Mouse (Mus musculus) thymus, adult 2 months (tissue): ENCODE data around the gene Rsph14. TPM values are rescaled to one million over a fixed set of nuclear protein-coding genes. Genes with fewer than 3 reads are reported as not detected.

Experiments used
- DNase-seq: peaks from one replicate; pipeline ENCODE4 v3.0.0; 2021
- H3K27ac ChIP-seq: fragments of 200-500 bp; 2 replicates; pipeline ENCODE4 v1.5.1; 2012; ENCODE audit warnings: low read length, control low read depth; ENCODE audit not compliant: control insufficient read depth, insufficient read depth
- H3K27me3 ChIP-seq: fragments of 200-500 bp; 2 replicates; pipeline ENCODE4 v1.6.1; 2012; ENCODE audit warnings: mild to moderate bottlenecking, low read length, moderate library complexity, mixed read lengths; ENCODE audit not compliant: control insufficient read depth, insufficient read depth
- H3K36me3 ChIP-seq: fragments of 200-500 bp; 2 replicates; pipeline ENCODE4 v1.6.1; 2012; ENCODE audit warnings: mild to moderate bottlenecking, low read length, moderate library complexity; ENCODE audit not compliant: control insufficient read depth, insufficient read depth
- H3K4me1 ChIP-seq: fragments of 200-500 bp; replicated peaks from 2 replicates; pipeline ENCODE4 v1.6.1; 2012; ENCODE audit warnings: low read length; ENCODE audit not compliant: control insufficient read depth, insufficient read depth
- H3K4me3 ChIP-seq: fragments of 200-500 bp; 2 replicates; pipeline ENCODE4 v1.5.1; 2012; ENCODE audit warnings: mild to moderate bottlenecking, low read length, control low read depth, moderate library complexity; ENCODE audit not compliant: control insufficient read depth, insufficient read depth
- CTCF ChIP-seq: fragments of 200-500 bp; IDR thresholded peaks from 2 replicates; pipeline ENCODE4 v1.5.1; 2012; ENCODE audit warnings: mild to moderate bottlenecking, control low read depth, low read length, moderate library complexity, borderline replicate concordance; ENCODE audit not compliant: control insufficient read depth, poor library complexity, insufficient read depth; ENCODE audit errors: extremely low read depth
- POLR2A ChIP-seq: fragments of 200-500 bp; IDR thresholded peaks from 2 replicates; pipeline ENCODE4 v1.6.1; 2012; ENCODE audit warnings: mild to moderate bottlenecking, low read length, control low read depth, moderate library complexity; ENCODE audit not compliant: control insufficient read depth, poor library complexity, insufficient read depth; ENCODE audit errors: extremely low read depth
- WGBS: fragments of 180-500 bp; shearing (Covaris S2); methylation state at CpG from one replicate; pipeline ENCODE4 v1.1.7; 2018; 5-methylcytosine and 5-hydroxymethylcytosine counted together
- polyA plus RNA-seq: library from polyadenylated mRNA; depleted of rRNA; stranded (reverse); fragments of >200 nt; gene quantifications from 2 replicates; pipeline ENCODE4 v1.2.3, GENCODE M21; 2012

The Rsph14 gene
- polyA plus RNA-seq, 1 experiment: not detected

DNA sequence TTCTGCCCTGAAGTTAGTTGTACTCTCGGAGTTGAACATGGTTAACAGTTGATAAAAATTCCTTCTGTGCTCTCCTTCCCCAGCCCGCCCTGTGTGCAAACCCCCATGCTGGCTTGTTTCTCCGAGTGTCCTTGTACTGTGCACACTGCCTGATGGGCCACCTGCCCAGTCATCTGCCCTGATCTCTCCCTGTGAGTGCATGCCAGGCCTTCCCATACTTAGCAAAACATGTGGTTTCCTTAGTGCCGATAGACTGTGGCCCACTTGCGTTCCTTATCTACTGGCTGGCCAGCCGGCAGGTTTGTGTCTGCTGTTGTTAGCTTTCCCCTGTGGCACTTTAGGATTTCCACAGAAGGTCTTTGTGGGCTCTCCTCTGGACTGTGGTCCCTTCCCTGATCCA is 21.7 kb upstream of the Rsph14 start:
- WGBS: 59% methylated on average over 6 of the region's 6 CpGs
- Histone ChIP-seq H3K36me3 (no peaks in the 10 kb centered on the region), H3K27me3 (no peaks in the 10 kb centered on the region), H3K4me1 (no peaks in the 10 kb centered on the region; the same call in 1 of the 2 replicates), H3K4me3 (no peak overlapping the region), H3K27ac (no peak overlapping the region)
- DNase-seq: no peak
- TF ChIP-seq CTCF: no peak
- TF ChIP-seq POLR2A: no peak

DNA sequence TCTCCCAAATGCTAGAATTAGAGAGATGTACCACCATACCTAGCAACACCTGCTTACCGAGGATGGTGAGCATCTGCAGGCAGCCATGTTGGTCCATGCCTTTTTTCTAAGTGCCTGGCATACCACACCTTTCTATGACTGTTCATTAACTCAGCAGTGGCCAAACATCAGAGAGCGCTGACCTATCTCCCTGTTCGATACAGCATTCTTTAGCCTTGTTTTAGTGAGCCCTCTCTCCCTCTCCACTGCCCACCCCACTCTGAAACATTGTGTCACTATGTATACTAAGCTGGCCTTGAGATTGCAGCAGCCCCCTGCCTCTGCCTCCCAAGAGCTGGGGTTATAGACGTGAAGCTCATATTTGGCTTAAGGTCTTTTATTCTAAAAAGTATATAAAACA is 21.3 kb upstream of the Rsph14 start:
- Histone ChIP-seq H3K36me3 (no peaks in the 10 kb centered on the region), H3K4me1 (no peaks in the 10 kb centered on the region; the same call in 1 of the 2 replicates), H3K27me3 (no peaks in the 10 kb centered on the region), H3K4me3 (no peak overlapping the region), H3K27ac (no peak overlapping the region)
- WGBS: 91% methylated on average over 4 of the region's 4 CpGs
- DNase-seq: no peak
- no peak for TF ChIP-seq POLR2A
- TF ChIP-seq CTCF: no peak

DNA sequence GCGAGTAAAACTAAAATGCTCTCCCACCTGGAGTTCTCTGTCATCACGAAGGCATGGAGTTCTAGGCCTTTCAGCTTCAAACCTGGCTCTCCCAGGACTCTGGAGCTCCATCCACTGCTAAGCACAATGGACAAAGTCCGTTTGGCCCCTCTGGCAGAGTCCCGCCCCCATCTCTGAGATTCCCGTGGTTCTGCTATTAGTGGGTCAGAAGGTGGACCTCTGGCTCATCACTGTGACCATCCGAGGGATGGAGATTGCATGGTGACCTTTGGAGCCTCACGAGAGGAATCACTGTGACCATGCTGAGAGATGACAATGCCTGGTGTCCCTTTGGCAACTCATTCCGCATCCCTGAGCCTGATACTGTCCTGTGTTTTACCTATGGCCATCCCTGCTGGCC is 20.5 kb upstream of the Rsph14 start:
- Histone ChIP-seq H3K36me3 (no peaks in the 10 kb centered on the region), H3K27ac (no peak overlapping the region), H3K27me3 (no peaks in the 10 kb centered on the region), H3K4me1 (no peaks in the 10 kb centered on the region; the same call in 1 of the 2 replicates), H3K4me3 (no peak overlapping the region)
- no peak for DNase-seq
- WGBS: 95% methylated on average over 8 of the region's 8 CpGs
- TF ChIP-seq POLR2A (no peak), CTCF (no peak)

DNA sequence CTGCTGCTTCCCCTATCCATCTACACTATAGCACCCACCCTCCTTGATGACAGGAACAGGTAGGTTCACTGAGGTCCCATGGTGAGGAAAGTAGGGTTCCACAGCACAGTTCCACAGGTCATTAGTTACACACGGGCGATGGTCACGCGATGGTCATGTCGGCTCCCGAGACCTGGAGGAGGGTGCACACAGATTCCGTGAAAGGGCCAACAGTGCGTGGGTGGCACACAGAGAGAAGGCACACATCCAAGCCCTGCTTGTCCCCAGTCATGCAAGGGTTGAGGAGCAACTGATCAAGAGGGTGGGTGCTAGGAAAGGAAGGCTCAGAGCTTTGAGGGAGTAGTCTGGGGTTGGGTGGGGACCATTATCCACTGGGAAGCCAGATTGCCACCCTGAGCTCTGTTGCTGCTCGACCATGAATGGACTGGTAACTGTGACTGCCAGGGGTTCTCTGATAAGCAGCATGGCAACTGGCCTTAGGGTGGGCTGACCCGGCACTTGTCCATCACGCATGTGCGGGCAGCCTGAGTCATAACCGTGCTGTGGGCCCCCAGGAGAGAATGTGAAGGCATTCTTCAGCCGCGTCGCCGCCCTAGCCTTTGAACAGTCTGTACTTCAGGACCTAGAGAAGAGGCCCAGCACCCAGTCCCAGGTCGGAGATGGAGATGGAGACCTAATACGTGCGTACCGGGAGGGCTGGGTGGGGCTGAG is 19.1 kb upstream of the Rsph14 start:
- TF ChIP-seq POLR2A: no peak
- TF ChIP-seq CTCF: no peak
- WGBS: 96% methylated on average over 21 of the region's 21 CpGs
- no peaks in the 10 kb centered on the region; the same call in 1 of the 2 replicates for H3K4me1 ChIP-seq

DNA sequence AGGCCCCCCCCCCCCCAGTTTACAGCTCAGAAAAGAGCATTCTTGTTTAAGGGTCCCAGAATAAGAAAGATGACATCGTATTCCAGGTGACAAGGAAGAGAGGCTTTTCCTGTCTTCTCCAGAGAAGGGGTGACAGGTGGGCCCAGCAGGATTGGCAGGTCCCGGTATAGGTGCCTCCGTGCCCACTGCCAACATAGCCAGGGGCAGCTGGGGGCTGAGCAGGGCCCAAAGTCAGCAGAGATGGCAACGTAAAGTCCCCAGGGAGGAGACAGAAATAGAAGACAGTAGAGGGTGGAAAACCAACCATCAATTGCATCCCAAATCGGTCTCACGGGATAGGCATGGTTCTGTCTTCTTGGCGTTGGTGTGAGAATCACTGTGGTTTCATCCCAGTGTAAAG is 16.3 kb upstream of the Rsph14 start:
- no peak overlapping the region for H3K27ac ChIP-seq
- no peaks in the 10 kb centered on the region for H3K36me3 ChIP-seq
- H3K4me1 ChIP-seq: no peaks in the 10 kb centered on the region
- 95% methylated on average over 7 of the region's 7 CpGs for WGBS
- H3K4me3 ChIP-seq: no peak overlapping the region
- no peaks in the 10 kb centered on the region for H3K27me3 ChIP-seq
- TF ChIP-seq CTCF (no peak), POLR2A (no peak)
- no peak for DNase-seq

More for the DNA sequence above, 19.1 kb upstream of the Rsph14 start:
- no peaks in the 10 kb centered on the region for H3K27me3 ChIP-seq
- no peak overlapping the region for H3K4me3 ChIP-seq
- no peaks in the 10 kb centered on the region for H3K36me3 ChIP-seq
- DNase-seq: no peak
- H3K27ac ChIP-seq: no peak overlapping the region

DNA sequence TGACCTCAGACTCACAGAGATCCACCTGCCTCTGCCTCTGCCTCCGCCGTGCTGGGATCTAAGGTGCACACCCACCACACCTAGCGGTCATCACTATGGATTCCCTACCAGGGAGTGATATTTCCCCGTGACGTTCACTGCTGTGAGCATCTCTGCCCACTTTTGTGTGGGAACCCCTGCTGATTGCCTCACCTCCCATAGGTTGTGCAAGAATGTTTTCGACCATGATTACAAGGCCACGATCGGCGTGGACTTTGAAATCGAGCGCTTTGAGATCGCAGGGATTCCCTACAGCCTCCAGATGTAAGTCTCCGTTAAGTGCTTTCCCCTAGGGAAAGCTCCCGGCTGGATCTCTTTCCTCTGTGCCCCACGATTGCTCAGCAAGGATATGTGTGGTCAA is 13.4 kb upstream of the Rsph14 start:
- TF ChIP-seq CTCF: no peak
- TF ChIP-seq POLR2A: no peak
- 94% methylated on average over 15 of the region's 15 CpGs for WGBS
- Histone ChIP-seq H3K4me1 (no peaks in the 10 kb centered on the region), H3K27me3 (no peaks in the 10 kb centered on the region), H3K4me3 (no peak overlapping the region), H3K36me3 (no peaks in the 10 kb centered on the region), H3K27ac (no peak overlapping the region)
- DNase-seq: no peak
